Mouse (Mus musculus): ENCODE measurements around the gene Dock8.

- TF ChIP-seq POLR2A (IDR thresholded peaks at IDR 0.05; ENCODE audit: insufficient read length, low read depth) (no peak), TCF12 (IDR thresholded peaks at IDR 0.05; ENCODE audit: insufficient read depth, poor library complexity, severe bottlenecking) (no peak), MYOG (IDR thresholded peaks at IDR 0.05; ENCODE audit: control insufficient read depth in 1 of 3, insufficient read depth in 1 of 3, insufficient read length in 2 of 3, low read depth in 2 of 3) (no peak), E2F4 (IDR thresholded peaks at IDR 0.05; ENCODE audit: insufficient read depth) (no peak), MYOD1 (IDR thresholded peaks at IDR 0.05; ENCODE audit: control insufficient read depth in 1 of 3, insufficient read length in 2 of 3, low read depth in 2 of 3) (no peak)
Measured at GRCm38 (mm10) chr19:25162270-25162669, 162.9 kb downstream of the Dock8 start.

Data from myocyte (in vitro differentiated cells).